Mouse (Mus musculus) bone marrow macrophage, adult 2 months (primary cell): ENCODE results near the gene Ugp2.

Experiments
- CTCF ChIP-seq: IDR thresholded peaks from 2 replicates; pipeline ENCODE4 v1.5.1; 2012; ENCODE audit warnings: low read depth, mild to moderate bottlenecking, low read length, moderate library complexity
- POLR2A ChIP-seq: IDR thresholded peaks from 2 replicates; pipeline ENCODE4 v1.6.1; 2012; ENCODE audit warnings: mild to moderate bottlenecking, low read depth, low read length, borderline replicate concordance

- TF ChIP-seq POLR2A (no peak), CTCF (no peak)
Measured at GRCm38 (mm10) chr11:21313922-21314657, 56.9 kb downstream of the Ugp2 start.
